Mouse (Mus musculus) left cerebral cortex, adult 6 months (tissue): ENCODE measurements around the gene March10. TPM values are rescaled to one million over a fixed set of nuclear protein-coding genes. Genes with fewer than 3 reads are reported as not detected.

Experiments
- long read RNA-seq, 2 experiments: library from polyadenylated mRNA; unstranded; transcript quantifications; one replicate each; pipeline ENCODE4 v2.0.0; 2019 to 2020
- polyA plus RNA-seq: library from polyadenylated mRNA; unstranded; fragments of <200 nt; fragmentation: Nextera tagmentation; gene quantifications from 2 replicates; pipeline ENCODE4 v1.2.3, GENCODE M21; 2021

The March10 gene
- 0.33 and 1.4 TPM in 2 replicates for polyA plus RNA-seq
- long read RNA-seq, experiment 1, partial matches to known transcripts: 0 of 1 reads
- long read RNA-seq, experiment 1, other reads (novel, unspliced or antisense): 1 of 1 reads
- long read RNA-seq, experiment 2: 0 reads

DNA sequence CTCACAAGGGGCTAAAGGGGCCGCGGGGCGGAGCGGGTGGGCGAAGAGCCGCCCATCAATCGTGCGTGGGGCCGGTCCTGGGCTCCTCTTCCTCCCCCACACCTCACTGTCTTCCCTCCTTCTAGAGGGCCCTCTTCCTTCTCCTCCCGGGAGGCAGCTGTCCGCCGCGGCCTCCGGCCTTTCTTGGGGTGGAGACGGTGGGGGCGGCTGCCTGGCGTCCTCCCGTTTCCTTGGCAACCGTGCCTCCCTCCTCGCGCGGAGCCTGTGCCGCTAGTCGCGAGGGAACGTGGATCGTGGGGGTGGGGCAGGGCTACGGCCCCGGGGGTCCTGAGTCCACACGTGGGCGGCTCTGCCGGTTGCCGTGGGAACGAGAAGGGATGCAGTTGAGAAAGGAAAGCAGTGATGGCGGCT lies at the start of gene March10:
Gene March10, minus strand, starts transcription at position 239 of the 411 bp plus-strand sequence.

Other genes with a start within 250 kb of the March10 start
- 1.7 and 2.6 TPM in 2 replicates for gene Mrc2, start 164.1 kb downstream of the March10 start, polyA plus RNA-seq
- 20.4 and 36.7 TPM in 2 replicates for gene Tanc2, start 133.3 kb upstream of the March10 start, polyA plus RNA-seq